Mouse (Mus musculus): ENCODE data around the gene Fads3. TPM values are rescaled to one million over a fixed set of nuclear protein-coding genes. Genes with fewer than 3 reads are reported as not detected.

The Fads3 gene
- 79.2 and 84.4 TPM in 2 replicates for polyA plus RNA-seq (2012; rRNA removed)

DNA sequence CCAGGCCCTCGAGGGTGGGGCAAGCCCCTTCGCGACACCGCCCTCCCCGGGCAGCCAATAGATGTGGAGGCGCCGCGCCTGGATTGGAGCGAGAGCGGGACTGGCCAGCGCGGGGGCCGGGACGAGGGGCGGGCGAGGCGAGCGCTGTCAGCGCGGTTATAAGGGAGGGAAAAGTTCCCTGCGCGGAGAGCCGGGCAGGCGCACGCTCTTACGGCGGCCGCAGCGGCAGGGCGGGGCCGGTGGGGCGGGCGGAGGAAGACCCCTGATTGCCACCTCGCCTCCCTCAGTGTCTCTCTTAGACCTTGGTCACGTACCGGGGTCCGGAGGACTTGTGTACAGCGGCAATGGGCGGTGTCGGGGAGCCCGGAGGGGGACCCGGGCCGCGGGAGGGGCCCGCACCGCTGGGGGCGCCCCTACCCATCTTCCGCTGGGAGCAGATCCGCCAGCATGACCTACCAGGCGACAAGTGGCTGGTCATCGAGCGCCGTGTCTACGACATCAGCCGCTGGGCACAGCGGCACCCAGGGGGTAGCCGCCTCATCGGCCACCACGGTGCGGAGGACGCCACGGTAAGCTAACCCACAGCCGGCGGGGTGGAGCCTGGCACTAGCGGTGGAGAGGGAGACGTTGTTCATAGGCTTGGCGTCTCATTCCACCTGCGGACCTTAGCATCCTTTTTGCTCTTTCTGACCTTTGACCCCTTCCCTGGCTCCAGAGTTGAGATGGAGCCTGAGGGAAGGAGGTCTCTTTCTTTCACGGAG lies at the start of gene Fads3:
TSS of gene Fads3 (plus strand) at position 182 of the 761 bp plus-strand sequence.

DNA sequence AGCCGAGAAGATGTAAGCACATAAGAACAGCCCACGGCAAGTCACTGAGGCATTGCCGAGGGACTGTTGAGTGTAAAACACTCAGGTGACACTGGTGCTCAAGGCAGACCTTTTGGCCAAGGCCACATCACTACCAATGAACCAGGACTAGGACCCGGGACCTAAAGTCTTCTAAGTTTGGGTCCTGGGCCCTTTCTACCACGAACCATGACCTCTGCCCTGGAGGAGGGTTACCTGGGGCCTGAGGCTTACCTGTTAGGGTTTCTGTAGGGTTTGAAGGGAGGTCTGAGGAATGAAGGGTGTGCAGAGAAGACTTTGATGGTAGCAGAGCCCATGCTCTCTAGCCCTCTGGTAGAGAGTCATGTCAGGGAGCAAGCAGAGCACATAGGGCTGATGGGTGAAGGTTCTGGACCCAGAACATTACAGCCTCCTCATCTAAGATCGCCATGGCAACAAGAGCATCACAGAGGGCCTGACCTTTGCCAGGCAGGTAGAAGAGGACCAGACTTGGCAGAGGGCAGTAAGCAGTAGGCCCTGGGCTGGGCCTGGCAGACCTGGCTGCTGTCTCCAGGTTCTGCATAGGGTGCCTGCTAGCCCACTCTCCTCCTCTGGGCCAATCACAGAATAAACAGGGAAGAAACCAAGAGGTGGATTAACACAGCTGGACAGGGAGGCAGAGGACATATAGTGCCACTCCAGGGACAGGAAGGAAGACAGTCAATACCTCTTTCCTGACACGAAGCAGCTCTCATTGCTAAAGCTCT lies 40.0 kb upstream of the Fads3 start, which contains the start of the genes Best1 and Rab3il1:
TSS of gene Best1 (minus strand) at position 428 of the 764 bp plus-strand sequence.
TSS of gene Rab3il1 (plus strand) at position 464 of the 764 bp plus-strand sequence.

DNA sequence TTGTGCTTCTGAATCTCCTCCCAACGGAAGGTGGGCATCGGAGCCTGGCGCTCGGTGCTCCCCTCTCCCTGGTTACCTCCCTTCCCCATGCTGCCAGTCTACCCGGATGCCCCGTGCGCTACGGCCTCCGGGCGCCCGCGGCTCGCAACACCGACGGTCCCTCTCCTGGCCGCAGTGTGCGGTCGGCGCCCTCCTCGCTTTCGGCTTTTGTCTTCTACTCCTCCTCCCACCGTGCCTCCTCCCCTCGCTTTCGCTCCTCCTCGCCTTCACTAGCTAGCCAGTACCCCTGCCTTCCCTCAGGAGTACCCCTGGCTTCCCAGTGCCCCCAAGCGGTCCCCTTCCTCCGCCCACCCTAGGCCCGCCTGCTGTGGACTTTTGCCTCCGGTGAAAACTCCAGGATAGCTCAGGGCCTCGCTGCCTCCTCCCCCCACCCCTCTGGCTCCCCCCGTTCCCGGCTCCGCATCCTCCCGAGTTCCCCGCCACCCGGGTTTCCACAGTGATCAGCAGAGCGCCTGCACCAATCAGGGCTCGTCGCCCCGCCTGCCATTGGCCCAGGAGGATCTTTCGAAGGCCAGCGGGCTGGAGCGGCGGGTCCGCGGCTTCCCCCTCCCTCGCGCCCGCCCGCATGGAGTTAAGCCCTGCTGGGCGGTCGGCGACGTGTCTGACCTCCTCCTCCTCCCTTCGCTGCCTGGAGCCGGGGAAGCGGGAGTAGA lies 60.1 kb downstream of the Fads3 start, which contains the start of gene Fads2:
TSS of gene Fads2 (minus strand) at position 406 of the 713 bp plus-strand sequence.

Other genes with a start within 250 kb of the Fads3 start
- not detected in 2 replicates for gene Scgb2a2, start 194.0 kb upstream of the Fads3 start, polyA plus RNA-seq (2012; rRNA removed)
- gene Incenp, start 142.0 kb upstream of the Fads3 start, polyA plus RNA-seq (2012; rRNA removed), result 14.1 and 15.8 TPM in 2 replicates
- 993 and 1,137 TPM in 2 replicates for gene Fth1, start 61.0 kb upstream of the Fads3 start, polyA plus RNA-seq (2012; rRNA removed)
- 1.7 and 1.9 TPM in 2 replicates for gene Best1, start 39.9 kb upstream of the Fads3 start, polyA plus RNA-seq (2012; rRNA removed)
- 15.5 and 16.5 TPM in 2 replicates for gene Rab3il1, start 39.9 kb upstream of the Fads3 start, polyA plus RNA-seq (2012; rRNA removed)
- 229 and 237 TPM in 2 replicates for gene Fads2, start 60.2 kb downstream of the Fads3 start, polyA plus RNA-seq (2012; rRNA removed)
- 125 and 128 TPM in 2 replicates for gene Fads1, start 141.3 kb downstream of the Fads3 start, polyA plus RNA-seq (2012; rRNA removed)
- gene Tmem258, start 162.4 kb downstream of the Fads3 start, polyA plus RNA-seq (2012; rRNA removed), result 120 and 122 TPM in 2 replicates
- gene Fen1, start 162.6 kb downstream of the Fads3 start, polyA plus RNA-seq (2012; rRNA removed), result 16.7 and 17.6 TPM in 2 replicates
- 0.92 and 1.1 TPM in 2 replicates for gene Myrf, start 199.2 kb downstream of the Fads3 start, polyA plus RNA-seq (2012; rRNA removed)

Measured in central nervous system, embryonic 18 days (tissue).